ENCODE assay signal across 29 mouse cellular contexts in genomic region chr7:131927288-131928050, GRCm38 (mm10). TPM values are rescaled to one million over a fixed set of nuclear protein-coding genes. Genes with fewer than 3 reads are reported as not detected.
A peak's percentile ranks its signal among the peaks of the same experiment; 100 is the strongest.
DNase-seq lines count a peak whose midpoint lies in the region; ATAC-seq lines count a peak whose summit lies in the region.
"Had no signal": no experiment of that assay in that cellular context is flagged by ENCODE, and none has a peak within 500 bp of the region (broad histone marks: within the 10 kb centered on the region; RNA-seq: fewer than 3 reads in every experiment).

No protein-coding gene starts in this region.

- 30% methylated on average over 9 of the region's 9 CpGs for WGBS in forebrain, embryonic 14.5 days
- 32% methylated on average over 9 of the region's 9 CpGs for WGBS in forebrain, embryonic 12.5 days
- 26% methylated on average over 9 of the region's 9 CpGs for WGBS in kidney, embryonic 16.5 days
- WGBS in heart, embryonic 11.5 days (ENCODE audit: insufficient replicate concordance), result 64% methylated on average over 9 of the region's 9 CpGs

- ATAC-seq in forebrain, embryonic 14.5 days, result no peak
- no peak for ATAC-seq in forebrain, embryonic 12.5 days (ENCODE audit: low FRiP score)
- peak; percentile 39; the same call in 1 of the 2 replicates for ATAC-seq in kidney, embryonic 16.5 days (ENCODE audit: low FRiP score, low TSS enrichment)
- ATAC-seq in heart, embryonic 11.5 days (replicated peaks; ENCODE audit: insufficient number of reproducible peaks, low FRiP score, low TSS enrichment), result no peak
- ATAC-seq: activated CD4-positive, CD25-positive, alpha-beta regulatory T cell, adult 4 months; CD4-positive, CD25-positive, alpha-beta regulatory T cell, adult 4 months; inflammation-experienced regulatory T-cells, adult 6 months; lung, postnatal 0 days; midbrain, embryonic 13.5 days had no signal

- no peaks in the 10 kb centered on the region; the same call in 1 of the 2 replicates for H3K27me3 ChIP-seq in forebrain, embryonic 14.5 days (replicated peaks; ENCODE audit: control insufficient read depth, insufficient read depth, low read length)
- H3K27me3 ChIP-seq in forebrain, embryonic 12.5 days, result no peaks in the 10 kb centered on the region
- no peaks in the 10 kb centered on the region for H3K27me3 ChIP-seq in kidney, embryonic 16.5 days (ENCODE audit: insufficient read depth, low read length)
- no peaks in the 10 kb centered on the region for H3K27me3 ChIP-seq in heart, embryonic 11.5 days (ENCODE audit: control insufficient read depth, insufficient read depth, low read length)
- H3K27me3 ChIP-seq: limb, embryonic 12.5 days; midbrain, embryonic 13.5 days; stomach, embryonic 15.5 days had no signal

- H3K36me3 ChIP-seq in forebrain, embryonic 14.5 days (ENCODE audit: control insufficient read depth, insufficient read depth, low read length), result no peaks in the 10 kb centered on the region
- no peaks in the 10 kb centered on the region for H3K36me3 ChIP-seq in forebrain, embryonic 12.5 days (replicated peaks)
- H3K36me3 ChIP-seq in kidney, embryonic 16.5 days (ENCODE audit: insufficient read depth, low read length), result no peaks in the 10 kb centered on the region
- H3K36me3 ChIP-seq in heart, embryonic 11.5 days (ENCODE audit: control insufficient read depth, insufficient read depth, low read length), result no peaks in the 10 kb centered on the region
- H3K36me3 ChIP-seq: limb, embryonic 12.5 days; midbrain, embryonic 13.5 days; stomach, embryonic 15.5 days had no signal

- H3K9ac ChIP-seq in forebrain, embryonic 14.5 days (ENCODE audit: low read length), result no peak overlapping the region
- H3K9ac ChIP-seq in forebrain, embryonic 12.5 days, result no peak overlapping the region
- no peak overlapping the region for H3K9ac ChIP-seq in kidney, embryonic 16.5 days (replicated peaks; ENCODE audit: low read length)
- no peak overlapping the region for H3K9ac ChIP-seq in heart, embryonic 11.5 days (ENCODE audit: low read depth, low read length)
- H3K9ac ChIP-seq: limb, embryonic 12.5 days; liver, embryonic 14.5 days; midbrain, embryonic 13.5 days; stomach, embryonic 15.5 days had no signal

- peaks cover 4% of the 10 kb centered on the region for H3K4me1 ChIP-seq in forebrain, embryonic 14.5 days (ENCODE audit: control insufficient read depth, insufficient read depth, low read length)
- peaks cover 16% of the 10 kb centered on the region for H3K4me1 ChIP-seq in forebrain, embryonic 12.5 days
- H3K4me1 ChIP-seq in kidney, embryonic 16.5 days (ENCODE audit: insufficient read depth, low read length), result peaks cover 4% of the 10 kb centered on the region; the same call in 1 of the 2 replicates
- no peaks in the 10 kb centered on the region for H3K4me1 ChIP-seq in heart, embryonic 11.5 days (ENCODE audit: control insufficient read depth, insufficient read depth, low read length)
- H3K4me1 ChIP-seq: stomach, embryonic 15.5 days had no signal

- no peak overlapping the region for H3K27ac ChIP-seq in forebrain, embryonic 14.5 days (ENCODE audit: low read depth, low read length)
- H3K27ac ChIP-seq in forebrain, embryonic 12.5 days, result no peak overlapping the region
- no peak overlapping the region for H3K27ac ChIP-seq in kidney, embryonic 16.5 days (ENCODE audit: low read length)
- H3K27ac ChIP-seq in heart, embryonic 11.5 days (ENCODE audit: low read depth, low read length), result no peak overlapping the region
- H3K27ac ChIP-seq: limb, embryonic 12.5 days; liver, embryonic 14.5 days; midbrain, embryonic 13.5 days; stomach, embryonic 15.5 days had no signal

- no peaks in the 10 kb centered on the region for H3K9me3 ChIP-seq in forebrain, embryonic 14.5 days (replicated peaks; ENCODE audit: control insufficient read depth, low read length)
- no peaks in the 10 kb centered on the region for H3K9me3 ChIP-seq in forebrain, embryonic 12.5 days
- H3K9me3 ChIP-seq in kidney, embryonic 16.5 days (ENCODE audit: low read length), result no peaks in the 10 kb centered on the region
- H3K9me3 ChIP-seq in heart, embryonic 11.5 days (replicated peaks; ENCODE audit: control insufficient read depth, low read length), result no peaks in the 10 kb centered on the region
- H3K9me3 ChIP-seq: limb, embryonic 12.5 days; midbrain, embryonic 13.5 days; stomach, embryonic 15.5 days had no signal

- no peak overlapping the region for H3K4me3 ChIP-seq in forebrain, embryonic 14.5 days (ENCODE audit: low read depth, low read length)
- H3K4me3 ChIP-seq in forebrain, embryonic 12.5 days (replicated peaks), result no peak overlapping the region
- no peak overlapping the region for H3K4me3 ChIP-seq in kidney, embryonic 16.5 days (ENCODE audit: low read length)
- H3K4me3 ChIP-seq in heart, embryonic 11.5 days (ENCODE audit: low read depth, low read length), result no peak overlapping the region
- H3K4me3 ChIP-seq: erythroblast, embryonic 14.5 days; limb, embryonic 12.5 days; midbrain, embryonic 13.5 days; stomach, embryonic 15.5 days had no signal

- peak; percentile 28 for DNase-seq in forebrain, embryonic 14.5 days (ENCODE audit: low spot score)
- no peak for DNase-seq in kidney, adult 8-10 months
- DNase-seq in Muller cell, postnatal 12 days (ENCODE audit: inconsistent ontology term), result peak; percentile 89
- DNase-seq in mesoderm, embryonic 11.5 days (ENCODE audit: low read depth, low spot score), result peak; percentile 65
- no peak for DNase-seq in frontal cortex, postnatal 10 days (ENCODE audit: low spot score in 2 of 2)
- DNase-seq: adrenal gland, postnatal 10 days; cerebellum, adult 11 months; cerebellum, postnatal 10 days; gastrocnemius, postnatal 14 days; heart, adult 18-20 months; heart, postnatal 36 days; kidney, adult 9 months; right cerebral cortex, postnatal 14 days; thymus, adult 18-20 months; thymus, postnatal 4 days had no signal

- H3K4me2 ChIP-seq in forebrain, embryonic 14.5 days (ENCODE audit: low read length), result no peak overlapping the region
- no peak overlapping the region for H3K4me2 ChIP-seq in forebrain, embryonic 12.5 days
- H3K4me2 ChIP-seq in kidney, embryonic 16.5 days (replicated peaks; ENCODE audit: low read depth, low read length), result no peak overlapping the region
- H3K4me2 ChIP-seq in heart, embryonic 11.5 days, result no peak overlapping the region
- H3K4me2 ChIP-seq: limb, embryonic 12.5 days; midbrain, embryonic 13.5 days; stomach, embryonic 15.5 days had no signal

RNA-seq across cellular contexts. Expression of gene Gpr26, which starts 38.8 kb away (rescaled TPM):
- polyA plus RNA-seq in forebrain, embryonic 14.5 days (2014; fragmentation: Nextera tagmentation; extraction: Ambion mirVana), result 1.7 and 2.7 TPM in 2 replicates
- 0.65 and 0.77 TPM in 2 replicates for polyA plus RNA-seq in forebrain, embryonic 12.5 days (2016; fragmentation: Nextera tagmentation; extraction: Ambion mirVana)
- not detected in 2 replicates for polyA plus RNA-seq in kidney, embryonic 16.5 days (2015; fragmentation: Nextera tagmentation; extraction: Ambion mirVana)
- polyA plus RNA-seq in heart, embryonic 11.5 days (2014; fragmentation: Nextera tagmentation; extraction: Ambion mirVana), result not detected in 2 replicates
- polyA plus RNA-seq: activated CD4-positive, CD25-positive, alpha-beta regulatory T cell, adult 4 months; CD4-positive, CD25-positive, alpha-beta regulatory T cell, adult 4 months; erythroblast, embryonic 14.5 days; heart, embryonic 14.5 days; inflammation-experienced regulatory T-cells, adult 6 months; limb, embryonic 12.5 days; liver, embryonic 14.5 days; lung, postnatal 0 days; spleen, adult 2 months; stomach, embryonic 15.5 days had no signal

Comparison
In these comparisons a context has a peak if more than half of its experiments do, and no peak if none do; other contexts are left out.
1. DNase-seq: peak in forebrain, embryonic 14.5 days (single experiment), Muller cell, postnatal 12 days (single experiment) and mesoderm, embryonic 11.5 days (single experiment); none in kidney, adult 8-10 months (0 of 2) and frontal cortex, postnatal 10 days (0 of 2).